Mouse (Mus musculus) kidney, adult 2 months (tissue): Measurements from ENCODE around the gene Ddb2. TPM values are rescaled to one million over a fixed set of nuclear protein-coding genes. Genes with fewer than 3 reads are reported as not detected.

Experiments used
- DNase-seq: peaks from one replicate; pipeline ENCODE4 v3.0.0; 2021
- H3K27ac ChIP-seq: fragments of 200-500 bp; 2 replicates; pipeline ENCODE4 v1.5.1; 2012; ENCODE audit warnings: low read depth, low read length, control low read depth, inconsistent platforms; ENCODE audit not compliant: insufficient read depth
- H3K27me3 ChIP-seq: fragments of 200-500 bp; replicated peaks from 2 replicates; pipeline ENCODE4 v1.6.1; 2012; ENCODE audit warnings: mild to moderate bottlenecking, moderate library complexity, low read length, inconsistent platforms; ENCODE audit not compliant: control insufficient read depth, insufficient read depth
- H3K36me3 ChIP-seq: fragments of 200-500 bp; 2 replicates; pipeline ENCODE4 v1.6.1; 2012; ENCODE audit warnings: mild to moderate bottlenecking, moderate library complexity, low read length, inconsistent platforms; ENCODE audit not compliant: control insufficient read depth, insufficient read depth
- H3K4me1 ChIP-seq: fragments of 200-500 bp; 2 replicates; pipeline ENCODE4 v1.6.1; 2011; ENCODE audit warnings: low read length; ENCODE audit not compliant: control insufficient read depth, insufficient read depth
- H3K4me3 ChIP-seq: fragments of 200-500 bp; 2 replicates; pipeline ENCODE4 v1.5.1; 2011; ENCODE audit warnings: mild to moderate bottlenecking, low read depth, low read length, control low read depth; ENCODE audit not compliant: insufficient read depth
- CTCF ChIP-seq: fragments of 200-500 bp; conservative IDR thresholded peaks from 2 replicates; pipeline ENCODE4 v1.5.1; 2011; ENCODE audit warnings: low read depth, mild to moderate bottlenecking, control low read depth, low read length, moderate library complexity, mixed read lengths; ENCODE audit not compliant: insufficient read depth, insufficient read length
- POLR2A ChIP-seq: fragments of 200-500 bp; IDR thresholded peaks from one replicate; pipeline ENCODE4 v1.6.1; 2011; ENCODE audit warnings: low read depth, low read length, control low read depth
- WGBS: fragments of 180-500 bp; shearing (Covaris S2); methylation state at CpG from one replicate; pipeline ENCODE4 v1.1.7; 2018; 5-methylcytosine and 5-hydroxymethylcytosine counted together
- polyA plus RNA-seq: library from polyadenylated mRNA; depleted of rRNA; stranded (reverse); fragments of >200 nt; gene quantifications from 2 replicates; pipeline ENCODE4 v1.2.3, GENCODE M21; 2012; rRNA removed

Ddb2 gene
- polyA plus RNA-seq, 1 experiment = 11.7 TPM

- no peak for TF ChIP-seq CTCF
- TF ChIP-seq POLR2A = no peak
- Histone ChIP-seq H3K27ac (no peak overlapping the region), H3K36me3 (no peaks in the 10 kb centered on the region; the same call in none of the 2 replicates), H3K27me3 (no peaks in the 10 kb centered on the region), H3K4me1 (no peaks in the 10 kb centered on the region), H3K4me3 (no peak overlapping the region)
- no peak for DNase-seq
- 83% methylated on average over 4 of the region's 4 CpGs for WGBS
These were observed 69.2 kb downstream of the Ddb2 start for GRCm38 (mm10) chr2:91167629-91168028.

GRCm38 (mm10) chr2:91164991-91165390 lies 71.8 kb downstream of the Ddb2 start:
- no peaks in the 10 kb centered on the region; the same call in none of the 2 replicates for H3K36me3 ChIP-seq
- no peaks in the 10 kb centered on the region for H3K27me3 ChIP-seq
- DNase-seq = no peak
- H3K27ac ChIP-seq = no peak overlapping the region
- no peak overlapping the region for H3K4me3 ChIP-seq
- no peak for TF ChIP-seq POLR2A
- TF ChIP-seq CTCF = no peak
- 93% methylated on average over 6 of the region's 6 CpGs for WGBS
- H3K4me1 ChIP-seq = no peaks in the 10 kb centered on the region

- no peak for DNase-seq
- 85% methylated on average over 5 of the region's 5 CpGs for WGBS
- H3K27me3 ChIP-seq = no peaks in the 10 kb centered on the region
- no peak for TF ChIP-seq CTCF
- no peak for TF ChIP-seq POLR2A
- no peak overlapping the region for H3K27ac ChIP-seq
- peaks cover 2% of the 10 kb centered on the region for H3K36me3 ChIP-seq
- no peak overlapping the region for H3K4me3 ChIP-seq
- H3K4me1 ChIP-seq = no peaks in the 10 kb centered on the region
These were observed 73.2 kb downstream of the Ddb2 start for GRCm38 (mm10) chr2:91163532-91163931.

GRCm38 (mm10) chr2:91162952-91163351 lies 73.8 kb downstream of the Ddb2 start:
- TF ChIP-seq POLR2A (no peak), CTCF (no peak)
- Histone ChIP-seq H3K27me3 (no peaks in the 10 kb centered on the region), H3K36me3 (peaks cover 4% of the 10 kb centered on the region), H3K4me3 (no peak overlapping the region), H3K4me1 (no peaks in the 10 kb centered on the region), H3K27ac (no peak overlapping the region)
- 84% methylated on average over 4 of the region's 4 CpGs for WGBS
- DNase-seq = no peak

Other genes starting within 250 kb of the Ddb2 start
- gene Rapsn, start 201.4 kb downstream of the Ddb2 start, polyA plus RNA-seq = 7.0 TPM in 2 replicates
- 114 and 127 TPM in 2 replicates for gene Psmc3, start 183.0 kb downstream of the Ddb2 start, polyA plus RNA-seq
- 87.2 and 103 TPM in 2 replicates for gene Slc39a13, start 166.6 kb downstream of the Ddb2 start, polyA plus RNA-seq
- gene Spi1, start 154.6 kb downstream of the Ddb2 start, polyA plus RNA-seq = 12.9 and 17.4 TPM in 2 replicates
- 0.14 and 0.24 TPM in 2 replicates for gene Mybpc3, start 118.8 kb downstream of the Ddb2 start, polyA plus RNA-seq
- gene Madd, start 53.1 kb downstream of the Ddb2 start, polyA plus RNA-seq = 12.7 and 14.7 TPM in 2 replicates
- gene Nr1h3, start 34.1 kb downstream of the Ddb2 start, polyA plus RNA-seq = 92.2 and 106 TPM in 2 replicates
- 27.0 and 31.7 TPM in 2 replicates for gene Acp2, start 34.1 kb downstream of the Ddb2 start, polyA plus RNA-seq
- 30.2 and 33.3 TPM in 2 replicates for gene Pacsin3, start 19.0 kb upstream of the Ddb2 start, polyA plus RNA-seq
- 32.7 and 38.4 TPM in 2 replicates for gene Arfgap2, start 28.0 kb upstream of the Ddb2 start, polyA plus RNA-seq
- 35.0 and 36.7 TPM in 2 replicates for gene 1110051M20Rik, start 207.7 kb upstream of the Ddb2 start, polyA plus RNA-seq
- gene Lrp4, start 220.5 kb upstream of the Ddb2 start, polyA plus RNA-seq = 8.6 and 10.3 TPM in 2 replicates